Mouse (Mus musculus): ENCODE results near the gene Ptprm. TPM values are rescaled to one million over a fixed set of nuclear protein-coding genes. Genes with fewer than 3 reads are reported as not detected.

Ptprm gene
- polyA plus RNA-seq, 1 experiment: not detected

- no peak for TF ChIP-seq GATA1 (IDR thresholded peaks at IDR 0.05; ENCODE audit: low read length)
Measured at GRCm38 (mm10) chr17:66815921-66816320, 538.3 kb downstream of the Ptprm start.

- no peak for TF ChIP-seq GATA1 (IDR thresholded peaks at IDR 0.05; ENCODE audit: low read length)
Measured at GRCm38 (mm10) chr17:66813786-66814185, 540.5 kb downstream of the Ptprm start.

- no peak for TF ChIP-seq GATA1 (IDR thresholded peaks at IDR 0.05; ENCODE audit: low read length)
Measured at GRCm38 (mm10) chr17:66813346-66813745, 540.9 kb downstream of the Ptprm start.

- TF ChIP-seq GATA1 (IDR thresholded peaks at IDR 0.05; ENCODE audit: low read length): no peak
Measured at GRCm38 (mm10) chr17:66809786-66810185, 544.5 kb downstream of the Ptprm start.

GRCm38 (mm10) chr17:66808186-66808585 is 546.1 kb downstream of the Ptprm start:
- no peak for TF ChIP-seq GATA1 (IDR thresholded peaks at IDR 0.05; ENCODE audit: low read length)

GRCm38 (mm10) chr17:66801831-66802687 is 552.2 kb downstream of the Ptprm start:
- no peak for TF ChIP-seq GATA1 (IDR thresholded peaks at IDR 0.05; ENCODE audit: low read length)

GRCm38 (mm10) chr17:66800231-66800630 is 554.0 kb downstream of the Ptprm start:
- TF ChIP-seq GATA1 (IDR thresholded peaks at IDR 0.05; ENCODE audit: low read length): no peak

- no peak for TF ChIP-seq GATA1 (IDR thresholded peaks at IDR 0.05; ENCODE audit: low read length)
Measured at GRCm38 (mm10) chr17:66786166-66786565, 568.1 kb downstream of the Ptprm start.

- TF ChIP-seq GATA1 (IDR thresholded peaks at IDR 0.05; ENCODE audit: low read length): no peak
Measured at GRCm38 (mm10) chr17:66785586-66785985, 568.7 kb downstream of the Ptprm start.

GRCm38 (mm10) chr17:66783601-66784000 is 570.7 kb downstream of the Ptprm start:
- no peak for TF ChIP-seq GATA1 (IDR thresholded peaks at IDR 0.05; ENCODE audit: low read length)

- no peak for TF ChIP-seq GATA1 (IDR thresholded peaks at IDR 0.05; ENCODE audit: low read length)
Measured at GRCm38 (mm10) chr17:66783075-66783492, 571.2 kb downstream of the Ptprm start.

- no peak for TF ChIP-seq GATA1 (IDR thresholded peaks at IDR 0.05; ENCODE audit: low read length)
Measured at GRCm38 (mm10) chr17:66781910-66782309, 572.3 kb downstream of the Ptprm start.

- no peak for TF ChIP-seq GATA1 (IDR thresholded peaks at IDR 0.05; ENCODE audit: low read length)
Measured at GRCm38 (mm10) chr17:66779026-66779425, 575.2 kb downstream of the Ptprm start.

- TF ChIP-seq GATA1 (IDR thresholded peaks at IDR 0.05; ENCODE audit: low read length): no peak
Measured at GRCm38 (mm10) chr17:66769365-66770363, 584.6 kb downstream of the Ptprm start.

- TF ChIP-seq GATA1 (IDR thresholded peaks at IDR 0.05; ENCODE audit: low read length): no peak
Measured at GRCm38 (mm10) chr17:66768689-66769275, 585.5 kb downstream of the Ptprm start.

- no peak for TF ChIP-seq GATA1 (IDR thresholded peaks at IDR 0.05; ENCODE audit: low read length)
Measured at GRCm38 (mm10) chr17:66766166-66766565, 588.1 kb downstream of the Ptprm start.
